Comparison of ENCODE assay signal across 12 mouse cellular contexts in genomic region chr15:83332373-83332772, GRCm38 (mm10). TPM values are rescaled to one million over a fixed set of nuclear protein-coding genes. Genes with fewer than 3 reads are reported as not detected.
DNase-seq lines count a peak whose midpoint lies in the region; ATAC-seq and TF ChIP-seq lines count a peak whose summit lies in the region.
"Had no signal": no experiment of that assay in that cellular context is flagged by ENCODE, and none has a peak within 500 bp of the region (broad histone marks: within the 10 kb centered on the region; RNA-seq: fewer than 3 reads in every experiment).

No protein-coding gene starts in this region.

- DNase-seq in heart, postnatal 4 days: peak; percentile 31
- DNase-seq in heart, adult 8-10 months (ENCODE audit: low spot score): no peak
- DNase-seq in lung, embryonic 14.5 days: peak; percentile 31
- no peak for DNase-seq in lung, adult 18-20 months
- no peak for DNase-seq in Patski (ENCODE audit: low read depth, low spot score)
- no peak for DNase-seq in forebrain, embryonic 11.5 days (ENCODE audit: low spot score)
- no peak for DNase-seq in thymus, adult 18-20 months
- DNase-seq: cerebellum, adult 11 months; gastrocnemius, postnatal 14 days; heart, postnatal 36 days had no signal

- no peaks in the 10 kb centered on the region for H3K27me3 ChIP-seq in lung, embryonic 14.5 days (ENCODE audit: insufficient read depth, low read length)
- no peaks in the 10 kb centered on the region for H3K27me3 ChIP-seq in Patski
- no peaks in the 10 kb centered on the region for H3K27me3 ChIP-seq in forebrain, embryonic 11.5 days (ENCODE audit: control insufficient read depth, insufficient read depth, low read length)
- H3K27me3 ChIP-seq: midbrain, embryonic 12.5 days had no signal

- POLR2A ChIA-PET in Patski (lab: Charles Lee): interaction anchor here (0.5 kb wide), 1 partner anchor 400 kb away, joined by 3 read pairs; no protein-coding TSS in a partner anchor

- H3K9me3 ChIP-seq in lung, embryonic 14.5 days (ENCODE audit: low read depth, low read length): no peaks in the 10 kb centered on the region
- H3K9me3 ChIP-seq in forebrain, embryonic 11.5 days (ENCODE audit: control insufficient read depth, low read length): no peaks in the 10 kb centered on the region
- H3K9me3 ChIP-seq: midbrain, embryonic 12.5 days had no signal

- CTCF ChIA-PET in Patski (lab: Charles Lee): interaction anchor here (0.6 to 3.9 kb wide), 3 partner anchors 19 to 123 kb away, joined by 3 to 12 read pairs (median 3); no protein-coding TSS in a partner anchor

- WGBS in lung, embryonic 14.5 days: 81% methylated on average over 3 of the region's 3 CpGs
- WGBS in forebrain, embryonic 11.5 days: 81% methylated on average over 3 of the region's 3 CpGs

- H3K4me2 ChIP-seq in lung, embryonic 14.5 days: no peak overlapping the region
- H3K4me2 ChIP-seq in forebrain, embryonic 11.5 days (ENCODE audit: low read depth, low read length, severe bottlenecking): no peak overlapping the region
- H3K4me2 ChIP-seq: midbrain, embryonic 12.5 days had no signal

- H3K36me3 ChIP-seq in lung, embryonic 14.5 days (ENCODE audit: insufficient read depth): peaks cover 76% of the 10 kb centered on the region
- H3K36me3 ChIP-seq in forebrain, embryonic 11.5 days (ENCODE audit: control insufficient read depth, insufficient read depth, low read length): no peaks in the 10 kb centered on the region; the same call in 1 of the 2 replicates

- H3K4me3 ChIP-seq in lung, embryonic 14.5 days (ENCODE audit: low read depth, low read length): no peak overlapping the region
- no peak overlapping the region for H3K4me3 ChIP-seq in forebrain, embryonic 11.5 days (ENCODE audit: low read depth, low read length)
- H3K4me3 ChIP-seq: midbrain, embryonic 12.5 days had no signal

- in situ Hi-C loops in Patski (cut with MboI; ENCODE audit: low pct_unique_long_range_greater_than_20kb): no loop called here

- peak; percentile 53 for TF ChIP-seq CTCF in lung, embryonic 14.5 days (IDR thresholded peaks at IDR 0.05; ENCODE audit: low read depth)
- TF ChIP-seq CTCF in Patski (IDR thresholded peaks at IDR 0.05): peak; percentile 85

- no peak for ATAC-seq in lung, embryonic 14.5 days (ENCODE audit: insufficient read depth)
- peak; percentile 47 for ATAC-seq in Patski
- ATAC-seq in megakaryocyte progenitor cell, adult 5-6 weeks (replicated peaks; ENCODE audit: poor library complexity): 0 out of 2 replicates have a peak, but pooled peaks have one; percentile 52
- ATAC-seq in forebrain, embryonic 11.5 days (replicated peaks; ENCODE audit: low FRiP score): no peak

- no peak overlapping the region for H3K27ac ChIP-seq in lung, embryonic 14.5 days (ENCODE audit: low read depth)
- no peak overlapping the region for H3K27ac ChIP-seq in forebrain, embryonic 11.5 days (ENCODE audit: low read depth, low read length)
- H3K27ac ChIP-seq: midbrain, embryonic 12.5 days had no signal

- H3K9ac ChIP-seq in lung, embryonic 14.5 days: no peak overlapping the region
- no peak overlapping the region for H3K9ac ChIP-seq in forebrain, embryonic 11.5 days (ENCODE audit: low read length)
- H3K9ac ChIP-seq: midbrain, embryonic 12.5 days had no signal

- H3K4me1 ChIP-seq in lung, embryonic 14.5 days (ENCODE audit: insufficient read depth): no peaks in the 10 kb centered on the region
- no peaks in the 10 kb centered on the region for H3K4me1 ChIP-seq in forebrain, embryonic 11.5 days (replicated peaks; ENCODE audit: control insufficient read depth, insufficient read depth, low read length)

RNA-seq across cellular contexts. Expression of gene Arfgap3, which starts 17.7 kb away (rescaled TPM):
- total RNA-seq in heart, postnatal 4 days (2021): 10 to 100 TPM; 21.5 to 22.6 TPM
- 10 to 100 TPM; 10.2 to 11.8 (median 11.1) TPM for total RNA-seq in heart, adult 8-10 months (2022)
- 37.7 and 41.3 TPM in 2 replicates for polyA plus RNA-seq in lung, embryonic 14.5 days (2014; fragmentation: Nextera tagmentation; extraction: Ambion mirVana)
- polyA plus RNA-seq in Patski (2021): 43.5 TPM
- total RNA-seq in megakaryocyte progenitor cell, adult 5-6 weeks (2015): 19.9 and 23.7 TPM in 2 replicates
- 21.4 and 25.4 TPM in 2 replicates for total RNA-seq in megakaryocyte progenitor cell, adult 5-6 weeks (2017)
- polyA plus RNA-seq in forebrain, embryonic 11.5 days (2014; fragmentation: Nextera tagmentation; extraction: Ambion mirVana): 31.3 and 35.0 TPM in 2 replicates

Comparison
In these comparisons a context has a peak if more than half of its experiments do, and no peak if none do; other contexts are left out.
1. DNase-seq: peak in heart, postnatal 4 days (single experiment) and lung, embryonic 14.5 days (single experiment); none in heart, adult 8-10 months (single experiment), lung, adult 18-20 months (0 of 2), Patski (single experiment), forebrain, embryonic 11.5 days (single experiment) and thymus, adult 18-20 months (0 of 2).
2. ATAC-seq: peak in Patski (single experiment) and megakaryocyte progenitor cell, adult 5-6 weeks (single experiment); none in lung, embryonic 14.5 days (single experiment) and forebrain, embryonic 11.5 days (single experiment).